Mouse (Mus musculus): ENCODE measurements at regions not wholly inside any gene's neighbourhood (a gene's known extent, or its start where the extent isn't known, plus 50 kb on each side); places are given as distances from the start of the nearest gene placed in this dataset.

GRCm38 (mm10) chr6:49523184-49523583 lies 127.8 kb downstream of the Stk31 start:
- DNase-seq (ENCODE audit: low spot score): no peak

DNA sequence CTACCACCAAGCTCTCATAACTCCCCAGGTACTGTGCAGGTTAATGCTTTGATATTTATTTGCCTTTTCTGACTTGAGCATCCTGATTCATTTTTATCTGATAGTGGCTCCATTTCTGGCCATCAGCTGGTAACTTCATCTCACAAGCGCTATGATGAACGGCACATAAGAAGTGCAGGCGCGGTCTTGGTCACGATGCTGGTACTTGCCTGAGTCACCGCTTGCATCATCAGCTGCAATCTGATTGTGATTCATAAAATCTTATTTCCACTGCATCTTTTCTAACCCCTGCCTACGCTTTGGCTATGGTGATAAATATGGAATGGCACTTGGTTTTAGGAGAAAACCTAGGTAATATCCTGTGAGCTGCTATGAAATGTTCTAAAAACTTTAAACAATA lies 128.3 kb downstream of the Stk31 start:
- DNase-seq (ENCODE audit: low spot score): no peak

- no peak for DNase-seq (ENCODE audit: low spot score)
Measured at GRCm38 (mm10) chr6:49533956-49534355, 138.6 kb downstream of the Stk31 start.

DNA sequence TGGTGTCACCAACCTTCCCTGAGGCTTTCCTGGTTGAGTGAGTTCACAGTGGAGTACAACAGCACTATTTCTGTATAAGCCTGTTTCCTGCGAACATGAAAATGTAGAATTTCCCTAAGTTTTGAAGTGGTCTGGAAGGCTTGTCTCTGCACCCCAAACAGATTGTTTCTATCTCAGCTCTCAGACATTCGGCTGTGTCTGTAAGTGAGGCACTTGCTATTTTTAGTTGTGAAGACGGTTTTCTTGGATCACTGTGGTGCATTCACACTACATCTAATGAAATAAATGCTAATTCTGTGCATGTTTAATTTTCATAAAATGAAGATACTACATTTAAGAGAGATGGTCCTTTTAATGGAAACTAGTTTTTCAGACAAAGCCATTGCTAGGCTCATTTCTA lies 139.1 kb downstream of the Stk31 start:
- DNase-seq (ENCODE audit: low spot score): no peak

DNA sequence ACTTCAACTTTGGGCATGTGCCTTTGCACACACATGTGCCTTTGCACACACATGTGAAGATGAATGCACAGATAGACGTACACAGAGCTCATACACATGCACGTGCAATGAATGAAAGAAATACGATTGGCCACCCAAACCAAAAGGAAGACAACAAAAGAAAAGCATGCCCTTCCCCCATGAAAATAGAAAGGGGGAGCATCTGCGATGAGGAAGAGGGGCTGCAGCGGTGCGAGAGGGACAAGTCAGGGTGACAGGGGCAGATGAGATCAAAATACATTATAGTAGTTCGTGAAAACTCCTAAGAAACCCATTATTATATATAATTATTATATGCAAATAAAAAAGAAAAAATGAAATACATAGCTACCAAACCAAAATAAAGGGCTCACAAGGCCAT lies 149.5 kb downstream of the Stk31 start:
- DNase-seq (ENCODE audit: low spot score): no peak

DNA sequence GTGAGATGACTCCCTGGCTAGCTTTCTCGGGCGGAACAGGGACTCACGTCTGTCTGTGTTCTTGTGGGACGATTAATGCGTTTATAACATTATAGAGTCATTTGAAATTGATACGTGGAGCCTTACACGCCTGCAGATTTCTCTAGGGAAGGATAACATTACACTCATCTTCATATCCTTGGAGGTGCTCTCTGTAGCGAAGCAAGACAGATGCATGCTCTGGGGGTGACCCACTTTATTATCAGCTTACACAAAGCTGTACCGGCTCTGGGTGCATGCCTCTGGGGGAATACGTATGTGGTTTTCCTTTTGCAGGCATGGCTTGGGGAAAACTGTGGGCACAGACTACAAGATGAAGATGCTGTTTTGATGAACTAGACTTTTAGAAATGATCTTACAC lies 159.7 kb downstream of the Stk31 start:
- DNase-seq (ENCODE audit: low spot score): no peak

- DNase-seq (ENCODE audit: low spot score): no peak
Measured at GRCm38 (mm10) chr6:49558508-49558907, 163.1 kb downstream of the Stk31 start.

GRCm38 (mm10) chr6:49559112-49559511 lies 163.7 kb downstream of the Stk31 start:
- no peak for DNase-seq (ENCODE audit: low spot score)

GRCm38 (mm10) chr6:49578340-49578739 lies 182.9 kb downstream of the Stk31 start:
- DNase-seq (ENCODE audit: low spot score): no peak

GRCm38 (mm10) chr6:49579691-49580090 lies 184.3 kb downstream of the Stk31 start:
- no peak for DNase-seq (ENCODE audit: low spot score)

- DNase-seq (ENCODE audit: low spot score): no peak
Measured at GRCm38 (mm10) chr6:49582040-49582707, 186.8 kb downstream of the Stk31 start.

DNA sequence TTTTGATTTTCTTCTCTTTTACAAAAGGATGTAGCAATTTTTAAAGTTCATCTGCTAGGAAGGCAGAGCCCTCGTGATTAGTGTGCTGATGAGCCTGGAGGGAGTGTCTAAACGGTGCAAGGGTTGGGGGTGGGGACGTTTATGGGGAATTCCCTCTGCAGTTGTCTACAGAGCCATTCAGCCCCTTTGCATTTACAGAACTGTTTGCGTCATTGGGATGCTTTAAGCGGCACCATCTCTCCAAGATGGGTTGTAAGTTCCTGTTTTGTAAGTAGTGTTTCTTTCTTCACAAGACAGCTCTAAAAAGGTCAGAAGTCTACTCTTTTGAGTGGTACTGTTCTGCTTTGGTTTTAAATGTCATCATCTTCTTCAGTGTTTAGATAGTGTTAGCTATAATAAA lies 191.1 kb downstream of the Stk31 start:
- no peak for DNase-seq (ENCODE audit: low spot score)

DNA sequence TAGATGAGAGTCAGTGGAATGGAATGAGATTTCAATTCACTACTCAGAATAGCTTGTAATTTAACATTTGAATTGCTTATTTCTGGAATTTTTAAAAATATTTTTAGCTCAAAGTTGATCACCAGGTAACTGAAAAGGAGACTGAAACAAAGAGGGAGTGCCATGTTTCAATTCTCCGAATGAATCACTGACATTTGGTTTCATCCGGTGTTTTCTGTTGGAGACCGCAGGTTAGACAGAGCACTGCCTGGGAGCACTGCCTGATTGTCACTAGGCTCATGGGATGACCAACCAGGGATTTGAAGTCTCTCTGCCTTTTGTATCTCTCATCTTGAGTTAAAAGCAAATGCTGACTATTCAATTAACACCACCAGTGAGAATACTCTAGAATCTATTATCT lies 193.3 kb downstream of the Stk31 start:
- DNase-seq (ENCODE audit: low spot score): no peak

- DNase-seq (ENCODE audit: low spot score): no peak
Measured at GRCm38 (mm10) chr6:49590927-49591631, 195.7 kb downstream of the Stk31 start.

DNA sequence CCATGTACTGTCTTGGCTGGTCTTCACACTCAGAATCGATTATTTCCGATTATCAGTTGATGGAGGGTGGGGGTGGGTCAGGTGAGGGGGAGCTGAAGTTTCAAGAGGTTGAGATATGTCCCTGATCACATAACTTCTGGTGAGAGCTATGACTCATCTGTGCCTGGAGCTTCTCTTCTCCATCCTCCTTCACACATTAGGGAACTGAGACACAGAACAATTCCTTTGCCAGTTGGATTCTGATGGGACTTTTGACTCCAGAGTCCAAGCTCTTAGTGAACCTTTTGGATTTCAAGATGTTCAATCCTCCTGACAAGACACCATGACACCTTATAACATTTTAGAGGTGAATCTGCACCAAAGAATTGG lies 196.2 kb downstream of the Stk31 start:
- DNase-seq (ENCODE audit: low spot score): no peak

DNA sequence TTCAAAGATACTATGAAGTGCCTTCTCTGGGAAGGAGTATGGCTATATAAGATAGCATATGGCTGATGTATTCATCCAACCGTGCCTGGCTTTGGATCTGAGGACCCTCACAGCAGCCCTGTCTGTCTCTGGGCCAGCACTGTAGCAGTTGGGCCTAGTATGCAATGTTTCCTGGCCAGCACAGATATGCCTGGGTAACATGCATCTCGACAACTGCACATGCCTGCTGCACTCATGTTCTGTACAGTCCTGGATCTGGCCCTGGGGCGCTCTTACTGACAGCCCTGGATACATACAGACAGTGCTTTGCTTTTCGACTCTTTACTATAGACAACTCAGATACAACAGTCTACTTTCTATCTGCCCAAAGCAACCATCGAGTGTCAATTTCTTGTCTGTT lies 197.3 kb downstream of the Stk31 start:
- no peak for DNase-seq (ENCODE audit: low spot score)

GRCm38 (mm10) chr6:49603201-49603600 lies 207.8 kb downstream of the Stk31 start:
- no peak for DNase-seq (ENCODE audit: low spot score)

- no peak for DNase-seq (ENCODE audit: low spot score)
Measured at GRCm38 (mm10) chr6:49603844-49604243, 208.4 kb downstream of the Stk31 start.

DNA sequence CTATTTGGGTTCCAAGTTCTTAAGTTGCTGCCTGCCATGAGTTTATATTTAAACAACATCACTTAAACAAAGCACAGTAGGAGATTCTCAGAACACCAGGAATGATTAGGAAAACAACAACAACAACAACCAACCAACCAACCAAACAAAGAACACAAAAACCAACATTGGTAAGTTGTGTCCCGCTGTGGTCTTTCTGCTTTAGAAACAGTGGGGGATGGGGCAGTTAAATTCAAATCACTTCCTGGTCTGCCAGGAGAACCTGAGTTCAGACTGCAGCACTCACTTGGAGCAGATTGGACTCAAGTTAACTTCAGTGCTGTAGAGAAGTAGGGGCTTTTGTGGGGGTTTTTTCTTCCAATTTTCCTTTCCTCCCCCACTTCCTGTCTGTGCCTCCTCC lies 210.6 kb downstream of the Stk31 start:
- no peak for DNase-seq (ENCODE audit: low spot score)

DNA sequence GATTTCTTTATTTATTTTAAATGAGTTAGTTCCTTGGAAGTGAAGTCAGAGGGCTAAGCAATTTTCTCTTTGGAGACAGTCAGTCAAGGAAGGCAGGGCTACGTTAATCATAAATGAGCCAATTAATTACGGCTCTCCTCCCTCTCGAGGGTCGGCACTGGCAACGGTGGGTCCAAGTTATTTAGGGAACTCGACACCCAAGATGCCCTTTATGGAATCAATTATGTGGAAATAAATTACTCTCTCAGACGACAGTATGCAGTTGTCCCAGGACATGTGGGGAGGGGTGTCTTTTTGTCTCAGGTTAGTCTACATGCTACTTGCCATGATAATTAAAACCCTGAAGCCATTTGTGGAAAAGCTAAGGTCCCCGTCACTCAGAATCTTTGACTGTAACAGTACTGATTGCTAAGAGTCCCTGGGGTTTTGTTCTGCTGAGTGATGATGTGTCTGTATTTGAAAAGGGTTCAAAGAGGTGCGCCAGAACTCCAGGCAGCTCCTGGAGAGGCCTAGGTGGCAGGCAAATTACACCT lies 211.3 kb downstream of the Stk31 start:
- no peak for DNase-seq (ENCODE audit: low spot score)

GRCm38 (mm10) chr6:49624080-49624479 lies 198.4 kb upstream of the Npy start:
- no peak for DNase-seq (ENCODE audit: low spot score)

- DNase-seq (ENCODE audit: low spot score): no peak
Measured at GRCm38 (mm10) chr6:49624564-49624963, 197.9 kb upstream of the Npy start.

DNA sequence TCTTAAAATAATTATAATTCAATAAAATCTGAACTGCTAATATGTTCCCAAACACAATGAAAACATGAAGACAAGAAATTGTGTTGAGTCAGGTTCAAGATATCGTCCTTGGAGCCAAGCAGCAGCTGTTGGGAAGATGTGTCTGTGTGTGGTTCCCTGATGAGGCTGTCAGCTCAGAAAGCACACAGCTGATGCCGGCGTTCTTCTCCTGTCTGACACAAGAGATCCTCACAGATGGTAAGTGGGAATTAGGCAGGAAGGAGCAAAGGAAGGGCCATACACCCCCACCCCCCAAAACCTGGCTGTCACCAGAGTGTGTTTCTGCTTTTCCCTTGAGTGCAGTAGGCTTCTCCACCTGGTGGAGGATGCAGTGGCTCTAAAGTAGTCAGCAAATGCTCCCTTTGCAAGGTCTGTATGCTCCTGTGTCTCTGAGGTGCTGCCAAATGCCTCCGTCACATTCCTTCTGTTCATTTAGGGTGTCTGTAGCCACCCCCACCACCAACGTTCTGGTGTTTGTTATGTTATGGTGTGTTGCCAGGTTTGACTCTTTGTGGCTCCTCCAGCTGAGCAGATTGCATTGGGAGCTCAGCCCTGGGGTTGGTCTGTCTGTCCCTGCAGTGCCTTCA lies 188.9 kb upstream of the Npy start:
- no peak for DNase-seq (ENCODE audit: low spot score)

Measured in c-Kit-positive CD71-positive TER-119-positive erythroid progenitor cells, embryonic 14.5 days (primary cell).